Mouse (Mus musculus) hindbrain, postnatal 0 days (tissue): ENCODE measurements at regions not wholly inside any gene's neighbourhood (a gene's known extent, or its start where the extent isn't known, plus 50 kb on each side); places are given as distances from the start of the nearest gene placed in this dataset.

Experiments used
- ATAC-seq: fragments of 200-750 bp; cut with Nextera tagmentation; 2 replicates; pipeline ENCODE4 v1.8.0; 2017; ENCODE audit warnings: mild to moderate bottlenecking, moderate TSS enrichment, moderate library complexity
- DNase-seq: peaks from one replicate; pipeline ENCODE4 v3.0.0-alpha.2; 2015; ENCODE audit warnings: low spot score
- H3K27ac ChIP-seq: fragments of 300-500 bp; sonication (generic); 2 replicates; pipeline ENCODE4 v1.5.1; 2014; ENCODE audit warnings: mild to moderate bottlenecking
- H3K27me3 ChIP-seq: fragments of 300-500 bp; sonication (generic); 2 replicates; pipeline ENCODE4 v1.6.1; 2014; ENCODE audit warnings: low read length, mixed read lengths; ENCODE audit not compliant: insufficient read depth
- H3K36me3 ChIP-seq: fragments of 300-500 bp; sonication (generic); 2 replicates; pipeline ENCODE4 v1.6.1; 2014; ENCODE audit warnings: low read length, mixed read lengths; ENCODE audit not compliant: insufficient read depth
- H3K4me1 ChIP-seq: fragments of 300-500 bp; sonication (generic); 2 replicates; pipeline ENCODE4 v1.6.1; 2014; ENCODE audit warnings: antibody characterized with exemption, low read length, mixed read lengths; ENCODE audit not compliant: insufficient read depth
- H3K4me2 ChIP-seq: fragments of 300-500 bp; sonication (generic); 2 replicates; pipeline ENCODE4 v1.6.1; 2014; ENCODE audit warnings: low read depth, mild to moderate bottlenecking, low read length, moderate library complexity, mixed read lengths
- H3K4me3 ChIP-seq: fragments of 300-500 bp; sonication (generic); 2 replicates; pipeline ENCODE4 v1.5.1; 2014; ENCODE audit warnings: low read length
- H3K9ac ChIP-seq: fragments of 300-500 bp; sonication (generic); replicated peaks from 2 replicates; pipeline ENCODE4 v1.6.1; 2014; ENCODE audit warnings: mild to moderate bottlenecking, low read length, moderate library complexity, mixed read lengths
- H3K9me3 ChIP-seq: fragments of 300-500 bp; sonication (generic); 2 replicates; pipeline ENCODE4 v1.6.1; 2016; ENCODE audit warnings: low read length, mixed read lengths
- CTCF ChIP-seq: IDR thresholded peaks from 2 replicates; pipeline ENCODE4 v1.5.1; 2016; ENCODE audit warnings: antibody characterized with exemption, control low read depth, low read depth
- WGBS: fragments of 180-500 bp; shearing (Covaris S2); extraction: QIAGEN DNeasy Blood & Tissue Kit; methylation state at CpG from one replicate; pipeline ENCODE4 v1.1.7; 2014; 5-methylcytosine and 5-hydroxymethylcytosine counted together

GRCm38 (mm10) chr7:93795210-93795609 is 715.5 kb downstream of the Fam181b start:
- Histone ChIP-seq H3K4me3 (no peak overlapping the region), H3K27me3 (no peaks in the 10 kb centered on the region), H3K4me1 (no peaks in the 10 kb centered on the region), H3K36me3 (no peaks in the 10 kb centered on the region), H3K9ac (no peak overlapping the region), H3K27ac (no peak overlapping the region), H3K4me2 (no peak overlapping the region), H3K9me3 (no peaks in the 10 kb centered on the region)
- no peak for TF ChIP-seq CTCF
- ATAC-seq (no peak), DNase-seq (peak; percentile 20)
- WGBS, result 35% methylated on average over 3 of the region's 3 CpGs

GRCm38 (mm10) chr7:93835697-93836096 is 756.0 kb downstream of the Fam181b start:
- no peak overlapping the region for H3K4me2 ChIP-seq
- H3K27me3 ChIP-seq, result no peaks in the 10 kb centered on the region
- no peaks in the 10 kb centered on the region for H3K36me3 ChIP-seq
- H3K9ac ChIP-seq, result no peak overlapping the region
- no peak for TF ChIP-seq CTCF
- no peak overlapping the region for H3K27ac ChIP-seq
- H3K4me3 ChIP-seq, result no peak overlapping the region
- no peak for ATAC-seq
- H3K4me1 ChIP-seq, result no peaks in the 10 kb centered on the region
- WGBS, result 79% methylated on average over 3 of the region's 3 CpGs
- DNase-seq, result no peak
- no peaks in the 10 kb centered on the region for H3K9me3 ChIP-seq

- Histone ChIP-seq H3K27ac (no peak overlapping the region), H3K4me1 (no peaks in the 10 kb centered on the region), H3K9ac (no peak overlapping the region), H3K4me2 (no peak overlapping the region), H3K4me3 (no peak overlapping the region), H3K9me3 (no peaks in the 10 kb centered on the region), H3K27me3 (no peaks in the 10 kb centered on the region), H3K36me3 (no peaks in the 10 kb centered on the region)
- no peak for TF ChIP-seq CTCF
- ATAC-seq (no peak), DNase-seq (no peak)
- 83% methylated on average over 2 of the region's 2 CpGs for WGBS
These were observed 756.5 kb downstream of the Fam181b start for GRCm38 (mm10) chr7:93836169-93836568.

GRCm38 (mm10) chr7:93855025-93855424 is 775.4 kb downstream of the Fam181b start:
- H3K36me3 ChIP-seq, result no peaks in the 10 kb centered on the region
- no peak overlapping the region for H3K4me2 ChIP-seq
- no peaks in the 10 kb centered on the region for H3K9me3 ChIP-seq
- no peak for TF ChIP-seq CTCF
- H3K4me3 ChIP-seq, result no peak overlapping the region
- DNase-seq, result no peak
- WGBS, result 32% methylated on average over 6 of the region's 6 CpGs
- no peak for ATAC-seq
- no peak overlapping the region for H3K27ac ChIP-seq
- no peak overlapping the region for H3K9ac ChIP-seq
- no peaks in the 10 kb centered on the region for H3K4me1 ChIP-seq
- no peaks in the 10 kb centered on the region for H3K27me3 ChIP-seq

- Histone ChIP-seq H3K4me3 (no peak overlapping the region), H3K27me3 (no peaks in the 10 kb centered on the region), H3K9ac (no peak overlapping the region), H3K27ac (no peak overlapping the region), H3K4me2 (no peak overlapping the region), H3K9me3 (no peaks in the 10 kb centered on the region), H3K36me3 (no peaks in the 10 kb centered on the region), H3K4me1 (no peaks in the 10 kb centered on the region)
- TF ChIP-seq CTCF, result no peak
- ATAC-seq (no peak), DNase-seq (no peak)
- WGBS, result 92% methylated on average over 1 of the region's 1 CpGs
These were observed 814.0 kb downstream of the Fam181b start for GRCm38 (mm10) chr7:93893701-93894100.

GRCm38 (mm10) chr7:93896921-93897320 is 817.3 kb downstream of the Fam181b start:
- no peaks in the 10 kb centered on the region for H3K36me3 ChIP-seq
- H3K4me2 ChIP-seq, result no peak overlapping the region
- H3K4me3 ChIP-seq, result no peak overlapping the region
- H3K27me3 ChIP-seq, result no peaks in the 10 kb centered on the region
- no peak for TF ChIP-seq CTCF
- no peak for DNase-seq
- no peak overlapping the region for H3K9ac ChIP-seq
- H3K9me3 ChIP-seq, result no peaks in the 10 kb centered on the region
- ATAC-seq, result no peak
- no peak overlapping the region for H3K27ac ChIP-seq
- no peaks in the 10 kb centered on the region for H3K4me1 ChIP-seq

- Histone ChIP-seq H3K27me3 (no peaks in the 10 kb centered on the region), H3K4me2 (no peak overlapping the region), H3K9me3 (no peaks in the 10 kb centered on the region), H3K9ac (no peak overlapping the region), H3K4me3 (no peak overlapping the region), H3K27ac (no peak overlapping the region), H3K4me1 (no peaks in the 10 kb centered on the region), H3K36me3 (no peaks in the 10 kb centered on the region)
- ATAC-seq, result no peak
- WGBS, result 70% methylated on average over 2 of the region's 2 CpGs
- no peak for TF ChIP-seq CTCF
- no peak for DNase-seq
These were observed 823.1 kb downstream of the Fam181b start for GRCm38 (mm10) chr7:93902770-93903169.
